Mouse (Mus musculus) midbrain, embryonic 12.5 days (tissue): ENCODE results near the gene Emilin3. TPM values are rescaled to one million over a fixed set of nuclear protein-coding genes. Genes with fewer than 3 reads are reported as not detected.

Experiments used
- ATAC-seq: fragments of 200-750 bp; cut with Nextera tagmentation; 2 replicates; pipeline ENCODE4 v1.8.0; 2017; ENCODE audit warnings: low read depth, moderate TSS enrichment, moderate library complexity; ENCODE audit not compliant: low FRiP score
- H3K27ac ChIP-seq: fragments of 300-500 bp; sonication (generic); replicated peaks from 2 replicates; pipeline ENCODE4 v1.5.1; 2016; ENCODE audit warnings: mild to moderate bottlenecking
- H3K27me3 ChIP-seq: fragments of 300-500 bp; sonication (generic); 2 replicates; pipeline ENCODE4 v1.6.1; 2016; ENCODE audit warnings: mild to moderate bottlenecking
- H3K36me3 ChIP-seq: fragments of 300-500 bp; sonication (generic); 2 replicates; pipeline ENCODE4 v1.6.1; 2016
- H3K4me1 ChIP-seq: fragments of 300-500 bp; sonication (generic); 2 replicates; pipeline ENCODE4 v1.6.1; 2016
- H3K4me2 ChIP-seq: fragments of 300-500 bp; sonication (generic); replicated peaks from 2 replicates; pipeline ENCODE4 v1.6.1; 2016; ENCODE audit warnings: mild to moderate bottlenecking, moderate library complexity
- H3K4me3 ChIP-seq: fragments of 300-500 bp; sonication (generic); 2 replicates; pipeline ENCODE4 v1.5.1; 2016; ENCODE audit warnings: mild to moderate bottlenecking
- H3K9ac ChIP-seq: fragments of 300-500 bp; sonication (generic); replicated peaks from 2 replicates; pipeline ENCODE4 v1.6.1; 2016; ENCODE audit warnings: mild to moderate bottlenecking, moderate library complexity
- H3K9me3 ChIP-seq: fragments of 300-500 bp; sonication (generic); 2 replicates; pipeline ENCODE4 v1.6.1; 2016; ENCODE audit warnings: mild to moderate bottlenecking
- WGBS: fragments of 180-500 bp; shearing (Covaris S2); methylation state at CpG from one replicate; pipeline ENCODE4 v1.1.7; 2016; 5-methylcytosine and 5-hydroxymethylcytosine counted together
- polyA plus RNA-seq: library from polyadenylated mRNA; unstranded; fragments of >200 nt; fragmentation: Nextera tagmentation; extraction: Ambion mirVana; gene quantifications from 2 replicates; pipeline ENCODE4 v1.2.1, GENCODE M21; 2016

Emilin3 gene
- polyA plus RNA-seq, 1 experiment from 2014 or later, result 6.8 TPM

DNA sequence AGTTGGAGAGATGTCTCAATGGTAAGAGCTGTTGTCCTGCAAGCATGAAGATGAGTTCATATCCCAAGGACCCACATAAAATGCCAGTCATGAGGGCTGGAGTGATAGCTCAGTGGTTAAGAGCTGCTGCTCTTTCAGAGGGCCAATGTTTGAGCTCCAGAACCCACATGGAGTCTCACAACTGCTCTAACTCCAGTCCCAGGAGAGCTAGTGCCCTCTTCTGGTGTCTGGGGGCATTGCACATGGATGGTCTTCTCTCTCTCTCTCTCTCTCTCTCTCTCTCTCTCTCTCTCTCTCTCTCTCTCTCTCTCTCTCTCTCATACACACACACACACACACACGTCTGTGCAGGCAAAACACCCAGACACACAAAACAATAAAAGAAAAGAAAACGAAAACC, 27.3 kb downstream of the Emilin3 start:
- H3K27ac ChIP-seq, result no peak overlapping the region
- WGBS, result 24% methylated on average over 1 of the region's 2 CpGs
- H3K4me2 ChIP-seq, result no peak overlapping the region
- no peaks in the 10 kb centered on the region for H3K9me3 ChIP-seq
- H3K4me3 ChIP-seq, result no peak overlapping the region
- H3K27me3 ChIP-seq, result peaks cover 18% of the 10 kb centered on the region
- H3K4me1 ChIP-seq, result peaks cover 7% of the 10 kb centered on the region
- ATAC-seq, result no peak
- no peak overlapping the region for H3K9ac ChIP-seq
- H3K36me3 ChIP-seq, result no peaks in the 10 kb centered on the region

DNA sequence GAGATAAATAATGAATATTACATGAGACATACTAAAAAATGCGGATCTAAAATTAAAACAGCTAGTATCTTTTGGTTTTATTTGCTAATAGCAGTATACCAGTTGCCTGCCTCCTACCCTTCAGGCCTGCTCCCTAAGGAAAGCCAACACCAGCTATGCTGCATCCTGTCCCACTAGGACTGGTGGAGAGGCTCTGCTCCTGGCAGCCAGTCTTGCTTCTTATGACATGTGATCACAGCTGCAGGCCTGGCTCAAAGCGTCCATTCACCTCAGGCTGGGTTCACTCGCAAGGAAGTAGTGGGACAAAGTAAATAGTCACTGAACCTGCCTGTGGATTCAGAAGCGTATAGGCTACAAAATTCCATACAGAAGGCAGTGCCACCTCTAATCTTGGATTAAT, 28.2 kb downstream of the Emilin3 start:
- H3K27ac ChIP-seq, result no peak overlapping the region
- H3K36me3 ChIP-seq, result no peaks in the 10 kb centered on the region
- 81% methylated on average over 4 of the region's 4 CpGs for WGBS
- no peaks in the 10 kb centered on the region for H3K9me3 ChIP-seq
- no peak for ATAC-seq
- peaks cover 7% of the 10 kb centered on the region for H3K4me1 ChIP-seq
- no peak overlapping the region for H3K9ac ChIP-seq
- H3K4me2 ChIP-seq, result no peak overlapping the region
- H3K4me3 ChIP-seq, result no peak overlapping the region
- H3K27me3 ChIP-seq, result peaks cover 16% of the 10 kb centered on the region

DNA sequence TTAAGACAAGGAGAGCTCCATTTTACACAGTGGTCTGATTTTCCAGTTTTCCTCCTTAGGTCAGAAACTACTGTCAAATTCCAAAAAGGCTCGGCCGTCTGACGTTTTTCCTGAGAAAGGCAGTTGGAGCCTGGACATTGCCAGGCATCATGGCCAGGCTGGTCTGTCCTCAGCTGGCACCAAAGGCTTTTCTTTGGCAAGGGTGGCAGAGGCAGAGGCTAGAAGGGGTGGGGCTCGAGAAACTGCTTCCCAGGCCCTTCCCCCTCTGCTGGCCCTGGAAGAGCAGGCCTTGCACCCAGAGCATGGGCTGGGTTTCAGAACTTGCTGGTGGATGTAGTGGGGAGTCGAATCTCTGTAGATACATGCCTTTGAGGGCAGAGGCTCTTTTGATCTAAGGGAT, 29.7 kb downstream of the Emilin3 start:
- Histone ChIP-seq H3K9me3 (no peaks in the 10 kb centered on the region), H3K9ac (no peak overlapping the region), H3K4me3 (no peak overlapping the region), H3K36me3 (no peaks in the 10 kb centered on the region), H3K27ac (no peak overlapping the region), H3K27me3 (peaks cover under 1% of the 10 kb centered on the region; the same call in 1 of the 2 replicates), H3K4me1 (no peaks in the 10 kb centered on the region), H3K4me2 (no peak overlapping the region)
- 78% methylated on average over 5 of the region's 5 CpGs for WGBS
- ATAC-seq, result no peak

DNA sequence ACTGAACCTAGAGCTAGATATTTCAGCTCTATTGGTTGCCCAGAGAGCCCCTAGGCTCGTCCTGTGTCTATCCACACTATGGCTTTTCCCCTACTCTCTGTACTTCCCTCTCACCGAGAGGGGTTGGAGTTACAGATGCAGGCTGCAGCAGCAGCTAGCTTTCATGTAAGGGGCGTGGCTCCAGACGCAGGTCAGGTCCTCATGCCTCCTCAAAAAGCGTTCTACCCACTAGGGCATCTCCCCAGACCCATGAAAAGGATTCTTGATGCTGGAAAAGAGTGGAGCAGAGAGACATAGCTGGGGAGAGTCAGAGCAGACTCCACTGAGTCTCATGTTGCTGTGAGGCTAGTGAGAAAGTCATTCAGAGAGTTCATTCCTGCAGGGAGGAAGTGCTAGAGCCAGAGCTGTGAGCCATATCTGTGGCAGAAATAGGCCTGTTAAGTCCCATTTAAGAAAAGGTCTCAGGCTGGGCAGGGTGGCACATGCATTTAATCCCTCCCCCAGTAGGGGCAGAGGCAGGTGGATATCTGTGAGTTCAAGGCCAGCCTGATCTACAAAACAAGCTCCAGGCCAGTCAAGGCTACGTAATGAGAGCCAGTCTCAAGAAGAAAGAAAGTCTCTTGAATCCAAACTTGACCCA, 30.5 kb downstream of the Emilin3 start:
- no peak for ATAC-seq
- no peaks in the 10 kb centered on the region for H3K4me1 ChIP-seq
- H3K4me3 ChIP-seq, result no peak overlapping the region
- no peak overlapping the region for H3K4me2 ChIP-seq
- 63% methylated on average over 6 of the region's 6 CpGs for WGBS
- H3K9me3 ChIP-seq, result no peaks in the 10 kb centered on the region
- no peaks in the 10 kb centered on the region for H3K36me3 ChIP-seq
- no peak overlapping the region for H3K9ac ChIP-seq
- no peaks in the 10 kb centered on the region for H3K27me3 ChIP-seq
- no peak overlapping the region for H3K27ac ChIP-seq

DNA sequence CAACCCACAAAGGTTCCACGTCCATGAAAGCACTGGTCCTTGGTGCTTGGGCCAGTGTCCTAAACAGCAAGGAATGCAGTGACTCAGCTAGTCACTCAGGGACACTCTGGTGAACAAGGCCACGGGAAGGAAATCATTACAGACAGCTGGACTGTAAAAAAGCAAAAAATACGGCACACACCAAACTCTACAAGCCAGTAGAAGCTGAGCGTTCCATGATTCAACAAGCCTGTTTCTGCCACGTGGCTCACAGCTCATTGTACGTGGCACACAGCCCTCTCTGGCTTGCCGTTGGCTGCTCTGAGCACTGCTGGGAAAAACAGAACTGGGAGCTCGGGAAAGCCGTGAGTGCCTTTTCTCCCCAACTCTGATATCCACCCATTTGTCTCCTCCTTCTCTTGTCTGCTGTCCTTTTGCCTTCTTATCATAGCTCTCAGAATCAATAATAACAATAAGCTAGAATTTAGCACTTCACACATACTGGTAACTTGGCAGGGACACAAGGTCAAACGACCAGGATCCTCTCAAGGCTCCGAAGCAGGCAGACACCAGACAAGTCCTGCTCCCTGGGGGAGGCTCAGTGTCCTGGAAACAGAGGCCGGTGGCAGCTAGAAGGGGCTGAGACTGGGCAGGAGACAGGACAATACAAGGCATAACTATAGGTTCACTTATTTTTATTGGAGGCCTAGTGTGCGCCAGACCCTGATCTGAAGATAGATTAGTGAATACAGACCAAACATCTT, 31.5 kb downstream of the Emilin3 start, which contains the start of gene Lpin3:
Gene Lpin3, plus strand, starts transcription at position 218 of the 743 bp plus-strand sequence.
- Histone ChIP-seq H3K4me2 (no peak within 1 kb of the TSS), H3K27me3 (no peaks in the 10 kb centered on the region), H3K4me1 (no peaks in the 10 kb centered on the region), H3K27ac (no peak within 1 kb of the TSS), H3K9me3 (no peaks in the 10 kb centered on the region), H3K4me3 (no peak within 1 kb of the TSS), H3K36me3 (no peaks in the 10 kb centered on the region), H3K9ac (no peak within 1 kb of the TSS)
- WGBS, result 76% methylated on average over 13 of the region's 13 CpGs
- no peak for ATAC-seq

- WGBS, result 79% methylated on average over 4 of the region's 4 CpGs
- ATAC-seq, result no peak
- no peaks in the 10 kb centered on the region for H3K27me3 ChIP-seq
- H3K4me1 ChIP-seq, result peaks cover 14% of the 10 kb centered on the region
- no peak overlapping the region for H3K4me3 ChIP-seq
- H3K4me2 ChIP-seq, result no peak overlapping the region
- H3K9ac ChIP-seq, result no peak overlapping the region
- H3K36me3 ChIP-seq, result no peaks in the 10 kb centered on the region
- H3K9me3 ChIP-seq, result no peaks in the 10 kb centered on the region
- H3K27ac ChIP-seq, result no peak overlapping the region
Observed at GRCm38 (mm10) chr2:160876115-160876514, 36.0 kb downstream of the Emilin3 start.

DNA sequence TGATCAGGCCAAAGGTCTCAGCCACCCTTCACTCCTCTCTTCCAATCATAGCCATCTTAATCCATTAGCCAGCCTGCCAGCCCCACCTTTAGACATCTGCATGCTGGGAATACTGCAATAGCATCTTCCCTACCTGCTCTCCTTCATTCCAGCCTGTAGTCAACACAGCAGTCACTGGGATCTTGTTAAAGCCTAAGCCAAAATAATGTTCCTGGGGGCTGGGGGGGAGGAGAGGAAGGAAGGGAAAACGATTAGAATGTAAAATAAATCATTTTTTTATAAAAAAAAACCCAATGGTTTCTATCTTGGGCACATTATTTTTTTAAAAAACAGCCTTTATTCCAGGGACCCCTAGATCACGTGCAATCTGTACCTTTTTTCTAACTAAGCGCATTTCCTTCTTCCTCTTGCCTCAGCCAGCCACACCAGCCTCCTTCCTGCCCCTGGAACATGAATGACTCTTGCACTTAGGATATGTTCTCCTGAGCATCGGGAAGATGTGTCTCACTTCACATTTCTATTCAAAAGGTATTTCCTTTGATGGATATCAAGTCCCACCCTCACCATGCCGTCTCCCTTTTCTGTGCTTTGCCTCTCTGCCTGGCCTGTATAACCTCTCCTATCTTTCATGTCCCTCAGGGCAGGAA, 37.8 kb downstream of the Emilin3 start:
- WGBS, result 84% methylated on average over 5 of the region's 5 CpGs

DNA sequence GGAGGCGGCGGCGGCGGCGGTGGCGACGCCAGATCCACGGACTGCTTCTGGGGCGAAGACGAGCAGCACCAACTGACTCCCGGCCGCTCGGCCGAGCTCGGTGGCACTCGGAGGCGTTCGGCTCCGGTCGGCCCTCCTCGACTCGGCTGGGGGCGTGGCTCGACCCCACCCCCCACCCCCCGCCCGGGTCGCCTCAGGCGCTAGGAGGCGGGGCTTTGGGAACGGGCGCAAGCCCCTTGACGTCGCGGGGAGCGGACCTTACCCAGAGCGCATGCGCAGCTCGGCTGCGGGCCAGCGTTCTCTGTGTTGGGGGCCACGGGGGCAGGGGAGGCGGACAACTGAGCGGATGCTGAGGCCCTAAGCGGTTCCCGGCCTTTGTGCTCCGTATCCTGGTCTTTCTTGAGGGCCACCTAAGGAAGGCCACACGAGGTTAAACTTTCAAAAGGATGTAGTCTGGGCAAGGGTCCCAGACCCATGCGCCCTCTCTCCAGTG, 39.2 kb downstream of the Emilin3 start, which contains the start of gene Zhx3:
Gene Zhx3, minus strand, starts transcription at position 109 of the 493 bp plus-strand sequence.
- Histone ChIP-seq H3K4me2 (peak within 1 kb of the TSS; percentile 82), H3K9me3 (no peaks in the 10 kb centered on the region), H3K36me3 (no peaks in the 10 kb centered on the region), H3K4me3 (peak within 1 kb of the TSS; percentile 90), H3K27ac (peak within 1 kb of the TSS; percentile 98), H3K9ac (peak within 1 kb of the TSS; percentile 89), H3K4me1 (peaks cover 14% of the 10 kb centered on the region), H3K27me3 (no peaks in the 10 kb centered on the region)
- peak; percentile 98 for ATAC-seq
- under 1% methylated on average over 44 of the region's 48 CpGs for WGBS

More for the DNA sequence above, 37.8 kb downstream of the Emilin3 start:
- Histone ChIP-seq H3K9me3 (no peaks in the 10 kb centered on the region), H3K9ac (no peak overlapping the region), H3K4me3 (no peak overlapping the region), H3K4me2 (no peak overlapping the region), H3K27me3 (no peaks in the 10 kb centered on the region), H3K36me3 (no peaks in the 10 kb centered on the region), H3K27ac (no peak overlapping the region), H3K4me1 (peaks cover 14% of the 10 kb centered on the region)
- no peak for ATAC-seq

- no peaks in the 10 kb centered on the region for H3K9me3 ChIP-seq
- H3K36me3 ChIP-seq, result no peaks in the 10 kb centered on the region
- H3K4me3 ChIP-seq, result peak overlapping the region; percentile 90
- peak overlapping the region; percentile 82 for H3K4me2 ChIP-seq
- H3K9ac ChIP-seq, result peak overlapping the region; percentile 89
- peak; percentile 91 for ATAC-seq
- WGBS, result under 1% methylated on average over 38 of the region's 47 CpGs
- H3K4me1 ChIP-seq, result peaks cover 14% of the 10 kb centered on the region
- H3K27me3 ChIP-seq, result no peaks in the 10 kb centered on the region
- peak overlapping the region; percentile 98 for H3K27ac ChIP-seq
Observed at GRCm38 (mm10) chr2:160872395-160872794, 39.7 kb downstream of the Emilin3 start.

- no peak overlapping the region for H3K4me3 ChIP-seq
- 86% methylated on average over 3 of the region's 3 CpGs for WGBS
- no peaks in the 10 kb centered on the region for H3K27me3 ChIP-seq
- H3K4me2 ChIP-seq, result 0 out of 2 replicates have a peak overlapping the region, but pooled peaks have one; percentile 7
- H3K27ac ChIP-seq, result no peak overlapping the region
- no peak for ATAC-seq
- H3K36me3 ChIP-seq, result no peaks in the 10 kb centered on the region
- H3K9me3 ChIP-seq, result no peaks in the 10 kb centered on the region
- peaks cover 14% of the 10 kb centered on the region for H3K4me1 ChIP-seq
- no peak overlapping the region for H3K9ac ChIP-seq
Observed at GRCm38 (mm10) chr2:160871310-160871709, 40.8 kb downstream of the Emilin3 start.

DNA sequence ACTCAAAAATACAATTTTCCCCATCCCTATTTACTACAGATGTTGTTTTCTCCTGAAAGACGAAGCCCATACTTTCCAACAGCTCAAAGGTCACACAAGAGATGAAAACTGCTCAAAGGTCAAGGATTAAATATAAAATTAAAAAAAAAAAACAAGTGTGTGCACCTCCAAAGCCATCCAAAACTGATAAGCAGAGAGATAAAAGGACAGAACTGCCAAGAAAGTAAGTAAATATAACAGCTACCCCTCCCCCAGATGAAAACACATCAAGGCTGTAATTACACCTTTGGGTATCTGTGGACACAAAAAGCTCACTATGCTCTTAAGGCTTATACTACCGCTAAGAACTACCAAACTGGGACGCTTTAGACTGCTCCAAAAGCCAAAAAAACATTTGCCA, 42.7 kb downstream of the Emilin3 start:
- H3K27ac ChIP-seq, result no peak overlapping the region
- no peak for ATAC-seq
- H3K4me1 ChIP-seq, result peaks cover 14% of the 10 kb centered on the region
- no peaks in the 10 kb centered on the region for H3K27me3 ChIP-seq
- no peak overlapping the region for H3K4me3 ChIP-seq
- H3K4me2 ChIP-seq, result no peak overlapping the region
- H3K9ac ChIP-seq, result no peak overlapping the region
- WGBS, result 77% methylated on average over 3 of the region's 3 CpGs
- no peaks in the 10 kb centered on the region for H3K36me3 ChIP-seq
- no peaks in the 10 kb centered on the region for H3K9me3 ChIP-seq

DNA sequence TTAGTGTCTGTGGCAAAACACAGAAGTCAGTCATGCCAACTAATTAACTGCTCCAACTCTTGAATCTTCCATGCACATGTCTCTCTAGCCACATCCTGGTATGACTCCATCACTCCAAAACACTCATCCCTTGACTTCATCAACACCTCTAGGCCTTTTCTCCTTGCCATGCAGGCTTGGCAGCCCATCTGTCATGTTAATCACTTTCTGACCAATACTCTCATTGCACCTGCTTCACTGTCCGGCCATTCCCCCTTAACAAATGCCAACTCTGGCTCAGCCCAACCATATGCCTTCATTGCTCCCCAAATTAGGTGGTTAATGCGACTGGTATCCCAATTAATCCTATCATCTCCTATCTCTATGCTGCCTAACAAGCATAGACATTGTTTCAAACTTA, 46.9 kb downstream of the Emilin3 start:
- H3K27ac ChIP-seq, result no peak overlapping the region
- H3K9me3 ChIP-seq, result no peaks in the 10 kb centered on the region
- no peaks in the 10 kb centered on the region for H3K27me3 ChIP-seq
- H3K36me3 ChIP-seq, result no peaks in the 10 kb centered on the region
- H3K4me1 ChIP-seq, result no peaks in the 10 kb centered on the region
- no peak overlapping the region for H3K4me2 ChIP-seq
- H3K9ac ChIP-seq, result no peak overlapping the region
- 77% methylated on average over 2 of the region's 2 CpGs for WGBS
- H3K4me3 ChIP-seq, result no peak overlapping the region
- no peak for ATAC-seq
